Comparison of ENCODE assay signal across 25 mouse cellular contexts in the genomic region with DNA sequence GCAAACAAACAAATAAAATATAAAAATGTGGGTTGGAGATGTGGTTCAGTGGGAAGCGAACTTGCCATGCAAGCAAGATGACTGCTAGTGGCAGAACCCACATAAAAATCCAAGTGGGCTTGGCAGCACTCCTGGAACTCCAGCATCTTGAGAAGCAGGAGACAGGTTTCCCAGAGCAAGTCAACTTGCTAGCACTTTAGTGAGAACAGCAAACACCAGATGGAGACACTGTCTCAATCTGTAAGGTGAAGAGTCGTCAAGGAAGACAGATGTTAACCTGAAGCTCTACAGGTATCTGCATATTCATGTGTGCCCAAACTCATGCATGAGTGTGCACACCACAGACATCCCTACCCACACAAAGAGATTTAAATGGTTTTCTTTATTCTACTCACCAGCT. TPM values are rescaled to one million over a fixed set of nuclear protein-coding genes. Genes with fewer than 3 reads are reported as not detected.
DNase-seq lines count a peak whose midpoint lies in the region; ATAC-seq and TF ChIP-seq lines count a peak whose summit lies in the region.
"Had no signal": no experiment of that assay in that cellular context is flagged by ENCODE, and none has a peak within 500 bp of the region (broad histone marks: within the 10 kb centered on the region; RNA-seq: fewer than 3 reads in every experiment).

No protein-coding gene starts in this region.

- no peaks in the 10 kb centered on the region for H3K9me3 ChIP-seq in forebrain, postnatal 0 days (ENCODE audit: low read length)
- no peaks in the 10 kb centered on the region for H3K9me3 ChIP-seq in forebrain, embryonic 13.5 days (replicated peaks)
- H3K9me3 ChIP-seq in liver, embryonic 11.5 days (ENCODE audit: control insufficient read depth, low read length) = no peaks in the 10 kb centered on the region
- no peaks in the 10 kb centered on the region for H3K9me3 ChIP-seq in heart, embryonic 11.5 days (replicated peaks; ENCODE audit: control insufficient read depth, low read length)
- H3K9me3 ChIP-seq: heart, embryonic 15.5 days; hindbrain, embryonic 13.5 days; limb, embryonic 10.5 days; midbrain, embryonic 15.5 days; neural tube, embryonic 12.5 days had no signal

- no peak overlapping the region for H3K27ac ChIP-seq in forebrain, postnatal 0 days (ENCODE audit: low read depth, low read length)
- no peak overlapping the region for H3K27ac ChIP-seq in forebrain, embryonic 13.5 days
- no peak overlapping the region for H3K27ac ChIP-seq in liver, embryonic 11.5 days (ENCODE audit: low read depth, low read length)
- no peak overlapping the region for H3K27ac ChIP-seq in heart, embryonic 11.5 days (ENCODE audit: low read depth, low read length)
- H3K27ac ChIP-seq: gastrocnemius, adult 2 months; heart, embryonic 15.5 days; hindbrain, embryonic 13.5 days; limb, embryonic 10.5 days; macrophage; midbrain, embryonic 15.5 days; neural tube, embryonic 12.5 days had no signal

- peaks cover 22% of the 10 kb centered on the region for H3K36me3 ChIP-seq in forebrain, postnatal 0 days (ENCODE audit: insufficient read depth)
- peaks cover 24% of the 10 kb centered on the region for H3K36me3 ChIP-seq in forebrain, embryonic 13.5 days (ENCODE audit: poor library complexity, severe bottlenecking)
- H3K36me3 ChIP-seq in liver, embryonic 11.5 days (ENCODE audit: control insufficient read depth, insufficient read depth, low read length) = peaks cover 2% of the 10 kb centered on the region; the same call in 1 of the 2 replicates
- peaks cover 4% of the 10 kb centered on the region; the same call in 1 of the 2 replicates for H3K36me3 ChIP-seq in heart, embryonic 11.5 days (ENCODE audit: control insufficient read depth, insufficient read depth, low read length)
- H3K36me3 ChIP-seq: midbrain, embryonic 15.5 days had no signal

- no peak overlapping the region for H3K4me3 ChIP-seq in forebrain, postnatal 0 days (ENCODE audit: low read depth, low read length)
- no peak overlapping the region for H3K4me3 ChIP-seq in forebrain, embryonic 13.5 days
- no peak overlapping the region for H3K4me3 ChIP-seq in liver, embryonic 11.5 days (ENCODE audit: low read depth, low read length)
- H3K4me3 ChIP-seq in heart, embryonic 11.5 days (ENCODE audit: low read depth, low read length) = no peak overlapping the region
- H3K4me3 ChIP-seq: gastrocnemius, adult 2 months; heart, embryonic 15.5 days; hindbrain, embryonic 13.5 days; limb, embryonic 10.5 days; midbrain, embryonic 15.5 days; neural tube, embryonic 12.5 days had no signal

- H3K9ac ChIP-seq in forebrain, postnatal 0 days = no peak overlapping the region
- no peak overlapping the region for H3K9ac ChIP-seq in forebrain, embryonic 13.5 days
- no peak overlapping the region for H3K9ac ChIP-seq in liver, embryonic 11.5 days (ENCODE audit: low read depth, low read length)
- no peak overlapping the region for H3K9ac ChIP-seq in heart, embryonic 11.5 days (ENCODE audit: low read depth, low read length)
- H3K9ac ChIP-seq: heart, embryonic 15.5 days; hindbrain, embryonic 13.5 days; midbrain, embryonic 15.5 days; neural tube, embryonic 12.5 days had no signal

- H3K4me2 ChIP-seq in forebrain, postnatal 0 days (ENCODE audit: low read depth) = no peak overlapping the region
- H3K4me2 ChIP-seq in forebrain, embryonic 13.5 days = no peak overlapping the region
- H3K4me2 ChIP-seq in liver, embryonic 11.5 days = no peak overlapping the region
- no peak overlapping the region for H3K4me2 ChIP-seq in heart, embryonic 11.5 days
- H3K4me2 ChIP-seq: heart, embryonic 15.5 days; hindbrain, embryonic 13.5 days; midbrain, embryonic 15.5 days; neural tube, embryonic 12.5 days had no signal

- TF ChIP-seq CTCF in forebrain, postnatal 0 days (IDR thresholded peaks at IDR 0.05; ENCODE audit: low read depth) = no peak

- ATAC-seq in forebrain, postnatal 0 days = peak; percentile 27; the same call in 1 of the 2 replicates
- no peak for ATAC-seq in forebrain, embryonic 13.5 days
- ATAC-seq in liver, embryonic 11.5 days (replicated peaks; ENCODE audit: low FRiP score) = no peak
- ATAC-seq in heart, embryonic 11.5 days (replicated peaks; ENCODE audit: insufficient number of reproducible peaks, low FRiP score, low TSS enrichment) = no peak
- ATAC-seq: forebrain, embryonic 14.5 days; lung, postnatal 0 days; midbrain, embryonic 15.5 days had no signal

- no peaks in the 10 kb centered on the region for H3K27me3 ChIP-seq in forebrain, postnatal 0 days (ENCODE audit: insufficient read depth, low read length)
- no peaks in the 10 kb centered on the region for H3K27me3 ChIP-seq in forebrain, embryonic 13.5 days
- no peaks in the 10 kb centered on the region for H3K27me3 ChIP-seq in liver, embryonic 11.5 days (replicated peaks; ENCODE audit: control insufficient read depth, insufficient read depth, low read length)
- no peaks in the 10 kb centered on the region for H3K27me3 ChIP-seq in heart, embryonic 11.5 days (ENCODE audit: control insufficient read depth, insufficient read depth, low read length)
- H3K27me3 ChIP-seq: heart, embryonic 15.5 days; hindbrain, embryonic 13.5 days; midbrain, embryonic 15.5 days; neural tube, embryonic 12.5 days had no signal

- intact Hi-C loops in left cerebral cortex, postnatal 36 days (cut with DNase I) = no loop called here

- H3K4me1 ChIP-seq in forebrain, postnatal 0 days (ENCODE audit: insufficient read depth) = no peaks in the 10 kb centered on the region
- no peaks in the 10 kb centered on the region for H3K4me1 ChIP-seq in forebrain, embryonic 13.5 days
- H3K4me1 ChIP-seq in liver, embryonic 11.5 days (replicated peaks; ENCODE audit: control insufficient read depth, insufficient read depth, low read length) = no peaks in the 10 kb centered on the region
- no peaks in the 10 kb centered on the region for H3K4me1 ChIP-seq in heart, embryonic 11.5 days (ENCODE audit: control insufficient read depth, insufficient read depth, low read length)
- H3K4me1 ChIP-seq: heart, embryonic 15.5 days; hindbrain, embryonic 13.5 days; limb, embryonic 10.5 days; midbrain, embryonic 15.5 days; neural tube, embryonic 12.5 days had no signal

- WGBS in forebrain, postnatal 0 days = 77% methylated on average over 2 of the region's 2 CpGs
- 86% methylated on average over 2 of the region's 2 CpGs for WGBS in forebrain, embryonic 13.5 days
- WGBS in liver, embryonic 11.5 days = 87% methylated on average over 2 of the region's 2 CpGs
- 73% methylated on average over 2 of the region's 2 CpGs for WGBS in heart, embryonic 11.5 days (ENCODE audit: insufficient replicate concordance)

- no peak for DNase-seq in forebrain, postnatal 0 days
- DNase-seq in layer of hippocampus, adult 9-11 months = peak; percentile 47
- DNase-seq in layer of hippocampus, postnatal 10 days (ENCODE audit: low spot score in 2 of 2) = no peak
- peak; percentile 26 to 37 for DNase-seq in left cerebral cortex, postnatal 36 days (ENCODE audit: low spot score in 2 of 2)
- peak; percentile 27 to 44 for DNase-seq in right cerebral cortex, postnatal 36 days (ENCODE audit: low spot score in 2 of 2)
- DNase-seq in liver, embryonic 11.5 days (ENCODE audit: low spot score) = no peak
- DNase-seq: adrenal gland, postnatal 14 days; cerebellum, adult 8-10 months; gastrocnemius, adult 2 months; heart, postnatal 36 days; kidney, adult 18-20 months; kidney, postnatal 4 days; liver; retina, postnatal 1 day; thymus, postnatal 36 days had no signal

RNA-seq across cellular contexts. Expression of gene Hps3, which starts 35.6 kb away (rescaled TPM):
- total RNA-seq in forebrain, postnatal 0 days (2014; rRNA removed) = 19.7 and 20.7 TPM in 2 replicates
- polyA plus RNA-seq in forebrain, postnatal 0 days (2015; fragmentation: Nextera tagmentation; extraction: Ambion mirVana) = 6.2 and 10.6 TPM in 2 replicates
- polyA plus RNA-seq in forebrain, embryonic 13.5 days (2015; fragmentation: Nextera tagmentation; extraction: Ambion mirVana) = 10.2 and 11.3 TPM in 2 replicates
- total RNA-seq in layer of hippocampus, postnatal 10 days (2021) = 10 to 100 TPM; 21.7 to 21.8 TPM
- 10 to 100 TPM; 11.9 to 18.7 TPM for total RNA-seq in left cerebral cortex, postnatal 36 days (2021)
- polyA plus RNA-seq in liver, embryonic 11.5 days (2014; fragmentation: Nextera tagmentation; extraction: Ambion mirVana) = 10.4 and 13.8 TPM in 2 replicates
- polyA plus RNA-seq in heart, embryonic 11.5 days (2014; fragmentation: Nextera tagmentation; extraction: Ambion mirVana) = 9.7 and 10.0 TPM in 2 replicates

RNA-seq across cellular contexts. Expression of gene Cp, which starts 42.7 kb away (rescaled TPM):
- total RNA-seq in forebrain, postnatal 0 days (2014; rRNA removed) = 10.1 and 18.5 TPM in 2 replicates
- polyA plus RNA-seq in forebrain, postnatal 0 days (2015; fragmentation: Nextera tagmentation; extraction: Ambion mirVana) = 6.4 and 8.4 TPM in 2 replicates
- polyA plus RNA-seq in forebrain, embryonic 13.5 days (2015; fragmentation: Nextera tagmentation; extraction: Ambion mirVana) = 2.2 and 3.0 TPM in 2 replicates
- total RNA-seq in layer of hippocampus, postnatal 10 days (2021) = 10 to 100 TPM in 1 of 2 experiments, 1 to 10 TPM in 1; 9.5 to 11.4 TPM
- 10 to 100 TPM in 1 of 2 experiments, 1 to 10 TPM in 1; 6.4 to 17.4 TPM for total RNA-seq in left cerebral cortex, postnatal 36 days (2021)
- 0.25 and 0.65 TPM in 2 replicates for polyA plus RNA-seq in liver, embryonic 11.5 days (2014; fragmentation: Nextera tagmentation; extraction: Ambion mirVana)
- polyA plus RNA-seq in heart, embryonic 11.5 days (2014; fragmentation: Nextera tagmentation; extraction: Ambion mirVana) = 0.33 TPM in 1 of 2 replicates, not detected in the other

RNA-seq across cellular contexts. Expression of gene Hltf, which starts 58.1 kb away (rescaled TPM):
- total RNA-seq in forebrain, postnatal 0 days (2014; rRNA removed) = 16.2 and 18.2 TPM in 2 replicates
- polyA plus RNA-seq in forebrain, postnatal 0 days (2015; fragmentation: Nextera tagmentation; extraction: Ambion mirVana) = 8.0 and 8.8 TPM in 2 replicates
- 23.5 and 25.9 TPM in 2 replicates for polyA plus RNA-seq in forebrain, embryonic 13.5 days (2015; fragmentation: Nextera tagmentation; extraction: Ambion mirVana)
- total RNA-seq in layer of hippocampus, postnatal 10 days (2021) = 10 to 100 TPM; 13.8 to 17.4 TPM
- 10 to 100 TPM; 16.2 to 23.9 TPM for total RNA-seq in left cerebral cortex, postnatal 36 days (2021)
- polyA plus RNA-seq in liver, embryonic 11.5 days (2014; fragmentation: Nextera tagmentation; extraction: Ambion mirVana) = 19.9 and 21.2 TPM in 2 replicates
- 21.8 and 23.2 TPM in 2 replicates for polyA plus RNA-seq in heart, embryonic 11.5 days (2014; fragmentation: Nextera tagmentation; extraction: Ambion mirVana)

Comparison
In these comparisons a context has a peak if more than half of its experiments do, and no peak if none do; other contexts are left out.
1. DNase-seq: peak in layer of hippocampus, adult 9-11 months (single experiment), left cerebral cortex, postnatal 36 days (2 of 2) and right cerebral cortex, postnatal 36 days (2 of 2); none in forebrain, postnatal 0 days (single experiment), layer of hippocampus, postnatal 10 days (0 of 2) and liver, embryonic 11.5 days (single experiment).